11 mouse cellular contexts compared by ENCODE assay signal in genomic region chr15:59152786-59153388, GRCm38 (mm10).
"Had no signal": no experiment of that assay in that cellular context is flagged by ENCODE, and none has a peak within 500 bp of the region (broad histone marks: within the 10 kb centered on the region; RNA-seq: fewer than 3 reads in every experiment).

No protein-coding gene starts in this region.

- H3K27me3 ChIP-seq: limb, embryonic 12.5 days; liver, embryonic 13.5 days; midbrain, embryonic 13.5 days had no signal

- H3K4me2 ChIP-seq: limb, embryonic 12.5 days; liver, embryonic 13.5 days; midbrain, embryonic 13.5 days had no signal

- H3K9me3 ChIP-seq: limb, embryonic 12.5 days; liver, embryonic 13.5 days; midbrain, embryonic 13.5 days had no signal

- H3K36me3 ChIP-seq: limb, embryonic 12.5 days; liver, embryonic 13.5 days; midbrain, embryonic 13.5 days had no signal

- H3K9ac ChIP-seq: limb, embryonic 12.5 days; liver, embryonic 13.5 days; liver, postnatal 0 days; midbrain, embryonic 13.5 days had no signal

- ATAC-seq: liver, postnatal 0 days; midbrain, embryonic 13.5 days had no signal

- H3K4me3 ChIP-seq: limb, embryonic 12.5 days; liver, embryonic 13.5 days; midbrain, embryonic 13.5 days had no signal

- H3K27ac ChIP-seq: kidney, postnatal 0 days; limb, embryonic 12.5 days; liver, embryonic 13.5 days had no signal

- DNase-seq: kidney, postnatal 36 days; layer of hippocampus, adult 9-11 months; layer of hippocampus, postnatal 36 days; liver; liver, embryonic 13.5 days; liver, postnatal 0 days; right cerebral cortex, postnatal 14 days; thymus, postnatal 36 days had no signal
